Mouse (Mus musculus): ENCODE measurements around the gene Pnmal2. TPM values are rescaled to one million over a fixed set of nuclear protein-coding genes. Genes with fewer than 3 reads are reported as not detected.
"Not testable (repeated sequence)": the region's sequence is repeated elsewhere in the genome, so short reads cannot be mapped to it uniquely, and the experiment has no call there.

Gene Pnmal2
- polyA plus RNA-seq, 1 experiment from 2014 or later, result 2.0 TPM

DNA sequence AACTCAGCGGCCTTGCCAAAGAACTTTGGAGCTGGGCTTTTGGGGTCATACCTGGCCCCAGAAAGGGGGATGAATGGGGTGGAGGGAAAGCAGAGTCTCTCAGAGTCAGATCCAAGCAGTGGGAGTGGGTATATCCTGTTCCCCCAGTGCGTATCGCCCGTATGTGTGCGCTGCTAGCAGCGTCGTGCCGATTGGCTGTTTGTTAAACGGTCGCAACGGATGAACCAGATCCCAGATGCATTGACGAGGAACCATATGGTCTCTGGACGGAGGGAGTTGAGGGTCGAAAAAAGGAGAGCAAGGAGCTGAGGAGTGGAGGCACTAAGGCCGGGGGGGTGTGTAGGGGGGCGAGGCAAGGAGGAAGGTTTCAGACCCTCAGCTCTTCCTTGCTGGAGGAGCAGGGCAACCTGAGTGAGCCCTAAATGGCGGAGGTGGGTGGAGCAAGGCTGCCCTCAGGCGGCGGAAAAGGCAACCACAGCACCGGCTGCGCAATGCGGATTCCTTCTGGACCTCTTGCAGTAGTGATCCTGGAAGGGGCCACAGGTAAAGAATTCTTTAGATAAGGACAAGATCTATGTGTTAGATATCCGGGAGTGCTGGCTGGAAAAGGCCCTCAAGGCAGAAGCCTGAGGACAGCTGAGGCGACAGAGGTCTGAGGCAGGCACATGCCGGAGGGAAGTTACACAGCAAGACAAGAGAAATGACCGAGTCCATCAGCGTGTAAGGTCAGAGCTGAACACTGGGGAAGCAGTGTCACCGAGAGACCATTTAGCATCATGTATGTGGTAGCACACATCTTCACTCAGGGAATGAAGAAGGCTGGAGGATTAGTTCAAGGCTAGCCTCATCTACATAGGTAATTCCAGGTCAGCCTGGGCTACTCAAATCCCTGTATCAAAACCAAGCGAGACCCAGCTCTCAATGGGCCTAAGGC lies 5.7 kb downstream of the Pnmal2 start:
- 6% methylated on average over 29 of the region's 29 CpGs for WGBS
- H3K4me1 ChIP-seq (ENCODE audit: insufficient read depth, low read depth, low read length), result peaks cover 21% of the 10 kb centered on the region; the same call in 1 of the 2 replicates
- no peaks in the 10 kb centered on the region for H3K9me3 ChIP-seq (ENCODE audit: low read length)
- H3K36me3 ChIP-seq (ENCODE audit: insufficient read depth, low read length), result no peaks in the 10 kb centered on the region
- peaks cover 25% of the 10 kb centered on the region for H3K27me3 ChIP-seq (replicated peaks; ENCODE audit: insufficient read depth, low read length)
- no peak overlapping the region for H3K4me3 ChIP-seq (ENCODE audit: low read depth, low read length)
- DNase-seq (ENCODE audit: low spot score), result peak; percentile 75
- TF ChIP-seq EP300 (IDR thresholded peaks at IDR 0.05) (no peak), CTCF (IDR thresholded peaks at IDR 0.05) (peak; percentile 96)
- H3K4me2 ChIP-seq (replicated peaks; ENCODE audit: low read depth, low read length), result peak overlapping the region; percentile 46
- peak; percentile 54 for ATAC-seq
- H3K27ac ChIP-seq (ENCODE audit: low read length), result no peak overlapping the region
- H3K9ac ChIP-seq (replicated peaks; ENCODE audit: low read depth), result no peak overlapping the region

DNA sequence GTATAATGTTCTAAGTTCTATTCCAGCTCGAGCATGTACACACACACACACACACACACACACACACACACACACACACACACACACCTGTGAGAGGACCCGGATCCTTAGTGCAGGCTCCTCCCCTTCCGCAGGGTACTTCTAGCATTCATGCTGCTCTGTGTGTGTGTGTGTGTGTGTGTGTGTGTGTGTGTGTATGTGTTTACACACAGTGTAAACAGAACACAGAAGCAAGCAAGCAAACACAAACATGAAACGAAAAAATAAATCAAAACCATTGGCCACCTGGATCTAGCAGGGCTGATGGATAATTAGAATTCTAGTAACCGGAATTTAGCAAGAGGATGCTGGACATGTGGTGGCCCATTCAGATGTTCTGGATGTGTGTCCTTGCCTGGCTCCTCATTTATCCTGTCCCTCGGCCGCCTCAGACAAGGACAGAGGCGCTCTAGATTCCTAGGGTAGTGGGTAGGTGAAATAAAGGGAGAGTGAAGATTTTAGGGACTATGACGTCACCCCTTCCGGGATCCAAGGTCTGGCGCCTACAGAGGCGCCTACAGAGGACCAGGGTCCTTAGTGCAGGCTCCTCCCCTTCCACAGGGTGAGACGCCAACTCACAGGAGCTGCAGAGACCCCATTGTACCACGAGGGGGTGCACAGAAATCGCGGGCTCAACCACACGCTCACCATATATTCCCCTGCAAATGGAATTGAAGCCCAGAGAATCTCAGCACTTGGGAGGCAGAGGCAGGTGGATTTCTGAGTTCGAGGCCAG lies 6.6 kb downstream of the Pnmal2 start:
- Histone ChIP-seq H3K27me3 (replicated peaks; ENCODE audit: insufficient read depth, low read length) (peaks cover 16% of the 10 kb centered on the region), H3K36me3 (ENCODE audit: insufficient read depth, low read length) (no peaks in the 10 kb centered on the region), H3K9ac (replicated peaks; ENCODE audit: low read depth) (no peak overlapping the region), H3K4me3 (ENCODE audit: low read depth, low read length) (no peak overlapping the region), H3K9me3 (ENCODE audit: low read length) (no peaks in the 10 kb centered on the region), H3K4me1 (ENCODE audit: insufficient read depth, low read depth, low read length) (peaks cover 21% of the 10 kb centered on the region; the same call in 1 of the 2 replicates), H3K4me2 (replicated peaks; ENCODE audit: low read depth, low read length) (no peak overlapping the region), H3K27ac (ENCODE audit: low read length) (no peak overlapping the region)
- no peak for TF ChIP-seq EP300 (IDR thresholded peaks at IDR 0.05)
- TF ChIP-seq CTCF (IDR thresholded peaks at IDR 0.05), result peak; percentile 92
- peak; percentile 85 for ATAC-seq
- DNase-seq (ENCODE audit: low spot score), result peak; percentile 89
- 18% methylated on average over 18 of the region's 18 CpGs for WGBS

DNA sequence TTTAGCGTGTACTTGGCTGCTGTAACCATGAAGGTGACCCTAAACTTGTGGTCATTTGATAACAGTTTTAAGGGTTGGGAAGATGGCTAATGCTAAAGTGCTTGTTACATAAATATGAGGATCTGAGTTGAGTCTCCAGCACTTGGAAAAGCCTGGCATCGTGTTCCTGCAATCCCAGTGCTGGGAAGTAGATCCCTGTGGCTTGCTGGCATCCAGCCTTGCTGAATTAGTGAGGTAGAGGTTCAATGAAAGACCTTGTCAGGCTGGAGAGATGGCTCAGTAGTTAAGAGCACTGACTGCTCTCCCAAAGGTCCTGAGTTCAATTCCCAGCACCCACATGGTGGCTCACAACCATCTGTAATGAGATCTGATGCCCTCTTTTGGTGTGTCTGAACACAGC lies 9.3 kb downstream of the Pnmal2 start:
- H3K9me3 ChIP-seq (ENCODE audit: low read length); ATAC-seq; H3K4me1 ChIP-seq (ENCODE audit: insufficient read depth, low read depth, low read length); DNase-seq (ENCODE audit: low spot score); H3K27ac ChIP-seq (ENCODE audit: low read length); H3K27me3 ChIP-seq (replicated peaks; ENCODE audit: insufficient read depth, low read length); H3K36me3 ChIP-seq (ENCODE audit: insufficient read depth, low read length); H3K4me2 ChIP-seq (replicated peaks; ENCODE audit: low read depth, low read length); H3K4me3 ChIP-seq (ENCODE audit: low read depth, low read length); H3K9ac ChIP-seq (replicated peaks; ENCODE audit: low read depth): not testable (repeated sequence)
- 58% methylated on average over 2 of the region's 2 CpGs for WGBS

DNA sequence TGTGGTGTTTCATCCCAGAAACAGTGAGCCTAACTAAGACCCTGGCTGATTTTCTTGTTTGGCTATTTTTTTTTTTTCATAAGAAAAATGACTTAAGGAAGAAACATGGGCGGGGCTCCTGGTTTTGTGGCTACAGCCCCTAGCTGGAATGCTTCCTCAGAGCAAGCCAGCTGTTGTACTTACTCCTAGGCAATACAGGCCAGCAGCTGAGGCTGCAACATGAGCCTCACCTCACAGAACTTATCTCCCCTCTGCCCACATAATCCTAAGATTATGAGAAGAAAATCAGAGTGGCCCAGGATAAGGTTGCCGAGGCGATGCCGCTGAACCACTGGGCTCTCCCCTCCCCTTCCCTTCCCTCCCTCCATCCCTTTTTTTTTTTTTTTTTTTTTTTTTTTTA lies 11.2 kb downstream of the Pnmal2 start:
- Histone ChIP-seq H3K36me3 (ENCODE audit: insufficient read depth, low read length) (no peaks in the 10 kb centered on the region), H3K4me1 (ENCODE audit: insufficient read depth, low read depth, low read length) (no peaks in the 10 kb centered on the region), H3K4me3 (ENCODE audit: low read depth, low read length) (no peak overlapping the region), H3K27ac (ENCODE audit: low read length) (no peak overlapping the region), H3K27me3 (replicated peaks; ENCODE audit: insufficient read depth, low read length) (no peaks in the 10 kb centered on the region), H3K4me2 (replicated peaks; ENCODE audit: low read depth, low read length) (no peak overlapping the region), H3K9me3 (ENCODE audit: low read length) (no peaks in the 10 kb centered on the region), H3K9ac (replicated peaks; ENCODE audit: low read depth) (no peak overlapping the region)
- 50% methylated on average over 4 of the region's 4 CpGs for WGBS
- DNase-seq (ENCODE audit: low spot score) (no peak), ATAC-seq (no peak)
- no peak for TF ChIP-seq EP300 (IDR thresholded peaks at IDR 0.05)
- no peak for TF ChIP-seq CTCF (IDR thresholded peaks at IDR 0.05)

DNA sequence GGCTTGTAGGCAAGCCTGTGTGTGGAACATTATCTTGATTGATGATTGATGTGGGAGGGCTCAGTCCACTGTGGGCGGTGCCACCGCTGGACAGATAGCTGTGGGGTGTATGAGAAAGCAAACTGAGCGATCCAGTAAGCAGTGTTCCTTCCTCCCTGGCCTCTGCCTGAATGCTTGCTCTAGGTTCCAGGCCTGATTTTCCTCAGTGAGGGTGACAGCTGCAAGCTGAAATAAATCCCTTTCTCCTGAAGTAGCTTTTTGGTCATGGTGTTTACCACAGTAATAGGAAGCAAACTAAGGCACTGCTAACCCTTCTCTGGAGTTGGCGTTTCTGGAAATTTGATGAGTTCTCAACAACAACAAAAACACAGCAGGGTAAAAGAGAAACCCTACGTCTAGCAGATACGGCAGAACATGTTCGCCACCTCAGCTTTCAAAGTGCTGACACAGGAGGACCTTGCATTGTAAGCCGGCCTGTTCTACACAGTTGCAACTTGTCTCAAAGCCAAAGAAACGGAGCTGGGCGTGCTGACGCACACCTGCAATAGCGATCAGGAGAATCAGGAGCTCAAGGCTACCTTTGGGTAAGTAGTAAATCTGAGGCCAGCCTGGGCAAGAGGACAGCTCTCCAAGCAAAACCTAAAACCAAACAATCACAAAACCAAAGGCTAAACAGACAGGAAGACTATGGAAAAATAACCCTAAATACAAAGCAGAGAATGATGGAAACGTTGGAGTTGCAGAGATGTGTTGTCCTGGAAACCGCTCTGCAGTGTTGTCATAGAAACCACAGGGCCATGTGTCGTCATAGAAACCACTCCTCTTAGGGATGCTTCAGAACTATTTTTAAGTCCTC lies 12.2 kb downstream of the Pnmal2 start:
- no peak overlapping the region for H3K9ac ChIP-seq (replicated peaks; ENCODE audit: low read depth)
- no peaks in the 10 kb centered on the region for H3K4me1 ChIP-seq (ENCODE audit: insufficient read depth, low read depth, low read length)
- 66% methylated on average over 15 of the region's 15 CpGs for WGBS
- TF ChIP-seq CTCF (IDR thresholded peaks at IDR 0.05), result no peak
- TF ChIP-seq EP300 (IDR thresholded peaks at IDR 0.05), result no peak
- no peak overlapping the region for H3K4me3 ChIP-seq (ENCODE audit: low read depth, low read length)
- H3K4me2 ChIP-seq (replicated peaks; ENCODE audit: low read depth, low read length), result no peak overlapping the region
- no peak for DNase-seq (ENCODE audit: low spot score)
- no peak overlapping the region for H3K27ac ChIP-seq (ENCODE audit: low read length)
- no peaks in the 10 kb centered on the region for H3K9me3 ChIP-seq (ENCODE audit: low read length)
- ATAC-seq, result no peak
- H3K36me3 ChIP-seq (ENCODE audit: insufficient read depth, low read length), result no peaks in the 10 kb centered on the region
- no peaks in the 10 kb centered on the region for H3K27me3 ChIP-seq (replicated peaks; ENCODE audit: insufficient read depth, low read length)
